Mouse (Mus musculus) cerebellum, adult 11-12 months (tissue): Measurements from ENCODE around the gene Ranbp2.

ENCODE experiments used
- DNase-seq: peaks from one replicate; pipeline ENCODE4 v3.0.0; 2022

Ranbp2 gene

GRCm38 (mm10) chr10:58446384-58447279 is at the start of gene Ranbp2:
Ranbp2 (plus strand) TSS chr10:58446920.
- DNase-seq = peak; percentile 99

GRCm38 (mm10) chr10:58398941-58399340 is 47.8 kb upstream of the Ranbp2 start:
- no peak for DNase-seq

- peak; percentile 49 for DNase-seq
Observed at GRCm38 (mm10) chr10:58401838-58402237, 44.9 kb upstream of the Ranbp2 start.

DNA sequence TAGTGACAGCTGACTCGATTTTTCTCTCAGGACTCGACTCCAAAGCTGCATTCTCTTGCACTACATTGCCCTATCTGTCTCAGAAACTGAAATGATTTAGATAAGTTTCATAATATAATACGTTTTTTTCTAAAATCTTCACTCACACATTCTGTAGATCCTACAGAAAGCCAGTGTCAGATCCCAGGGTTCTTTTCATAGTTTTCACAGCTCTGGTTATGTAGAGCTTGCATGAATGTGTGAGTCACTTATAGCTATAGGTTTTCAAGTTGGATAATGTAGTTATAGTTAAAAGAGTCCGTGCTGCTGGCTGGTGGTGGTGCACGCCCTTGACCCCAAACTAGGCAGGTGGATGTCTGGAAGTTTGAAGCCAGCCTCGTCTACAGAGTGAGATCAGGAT is 42.1 kb upstream of the Ranbp2 start:
- no peak for DNase-seq

- DNase-seq = no peak
Observed at GRCm38 (mm10) chr10:58405285-58405948, 41.3 kb upstream of the Ranbp2 start.

- no peak for DNase-seq
Observed at GRCm38 (mm10) chr10:58405949-58406305, 40.8 kb upstream of the Ranbp2 start.

- DNase-seq = no peak
Observed at GRCm38 (mm10) chr10:58412331-58412730, 34.4 kb upstream of the Ranbp2 start.

GRCm38 (mm10) chr10:58412852-58413251 is 33.9 kb upstream of the Ranbp2 start:
- DNase-seq = no peak

- no peak for DNase-seq
Observed at GRCm38 (mm10) chr10:58416702-58417101, 30.0 kb upstream of the Ranbp2 start.

GRCm38 (mm10) chr10:58418290-58418971 is 28.3 kb upstream of the Ranbp2 start:
- DNase-seq = no peak

DNA sequence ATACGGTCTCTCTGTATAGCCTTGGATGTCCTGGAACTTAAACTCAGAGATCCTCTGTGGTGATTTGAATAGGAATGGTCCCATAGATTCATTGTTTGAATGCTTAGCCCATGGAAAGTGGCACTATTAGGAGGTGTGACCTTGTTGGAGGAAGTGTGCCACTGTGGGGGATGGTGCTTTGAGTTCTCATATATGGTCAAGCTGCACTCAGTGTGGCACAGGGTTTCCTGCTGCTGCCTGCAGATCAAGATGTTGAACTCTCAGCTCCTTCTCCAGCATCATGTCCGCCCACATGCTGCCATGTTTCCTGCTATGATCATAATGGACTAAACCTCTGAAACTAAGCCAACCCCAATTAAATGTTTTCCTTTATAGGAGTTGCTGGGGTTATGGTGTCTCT is 18.8 kb upstream of the Ranbp2 start:
- no peak for DNase-seq

DNA sequence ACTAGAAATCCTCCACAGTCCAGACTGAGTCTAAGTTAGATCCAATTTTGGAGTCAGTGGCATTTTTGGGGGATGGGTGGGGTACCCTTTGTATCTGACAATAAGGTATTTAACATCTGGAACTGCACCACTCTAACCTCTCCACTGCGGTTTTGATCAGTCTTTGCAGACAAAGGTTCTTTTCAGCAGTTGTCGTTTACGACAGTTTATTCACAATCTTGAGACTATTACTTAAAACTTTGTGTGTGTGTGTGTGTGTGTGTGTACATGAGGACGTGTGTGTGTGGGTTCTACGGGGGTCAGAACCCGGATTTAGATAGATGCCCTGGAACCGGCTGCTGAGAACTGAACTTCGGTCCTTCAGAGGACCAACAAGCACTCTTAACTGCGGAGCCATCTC is 870 bp upstream of the Ranbp2 start:
- DNase-seq = no peak

DNA sequence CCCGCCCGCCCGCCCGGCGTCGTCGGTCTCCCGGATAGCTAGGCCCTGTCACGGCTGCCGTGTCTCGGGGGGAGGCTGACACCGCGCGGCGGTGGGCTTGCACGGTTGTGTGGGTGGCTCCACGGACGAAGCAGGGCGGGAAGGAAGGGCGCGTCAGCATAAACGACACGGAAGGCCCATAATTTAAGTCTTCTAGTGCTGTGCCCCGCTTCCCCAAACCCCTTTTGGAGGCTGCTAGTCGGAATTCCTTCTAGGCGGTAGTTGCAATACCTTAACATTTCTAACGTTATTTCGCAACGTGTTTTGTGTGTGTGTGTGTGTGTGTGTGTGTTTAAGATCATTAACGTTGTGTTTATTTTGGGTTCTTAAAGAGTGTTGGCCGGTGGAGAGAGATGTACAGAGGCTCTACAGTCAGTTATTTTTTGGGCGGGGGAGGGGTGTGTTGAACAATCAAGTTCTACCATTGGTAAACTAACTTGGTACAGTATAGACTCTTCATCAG is 611 bp downstream of the Ranbp2 start:
- DNase-seq = no peak

DNA sequence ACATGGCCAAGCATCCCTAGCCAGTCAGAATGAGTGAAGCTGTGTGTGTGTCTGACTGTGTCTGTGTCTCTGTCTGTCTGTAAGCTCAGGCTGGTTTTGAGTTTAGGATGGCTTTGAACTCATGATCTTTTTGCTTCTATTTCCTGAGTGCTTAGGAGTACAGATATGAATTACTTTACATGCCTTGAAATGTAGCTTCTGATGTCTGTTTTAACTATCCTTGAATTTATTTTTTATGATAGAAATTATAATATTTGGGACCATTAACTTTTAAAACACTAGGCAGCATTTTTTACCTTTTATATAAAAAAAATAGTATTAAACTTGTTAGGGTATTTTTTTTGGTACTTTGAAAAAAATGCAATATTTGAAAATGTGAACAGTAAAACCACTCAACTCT is 4.9 kb downstream of the Ranbp2 start:
- no peak for DNase-seq

GRCm38 (mm10) chr10:58452185-58452584 is 5.5 kb downstream of the Ranbp2 start:
- no peak for DNase-seq

DNA sequence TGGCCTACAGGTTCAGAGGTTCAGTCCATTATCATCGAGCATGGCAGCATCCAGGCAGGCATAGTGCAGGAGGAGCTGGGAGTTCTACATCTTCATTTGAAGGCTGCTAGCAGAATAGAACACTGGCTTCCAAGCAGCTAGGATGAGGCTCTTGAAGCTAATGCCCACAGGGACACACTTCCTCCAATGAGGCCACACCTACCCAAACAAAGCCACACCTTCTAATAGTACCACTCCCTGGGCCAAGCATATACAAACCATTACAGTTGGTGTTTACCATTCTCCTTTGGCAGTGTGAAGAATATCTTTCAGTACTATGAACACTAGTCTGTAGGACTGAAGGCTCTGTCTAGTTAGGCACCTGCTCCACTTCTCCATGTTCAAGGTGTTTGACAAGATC is 13.2 kb downstream of the Ranbp2 start:
- no peak for DNase-seq

DNA sequence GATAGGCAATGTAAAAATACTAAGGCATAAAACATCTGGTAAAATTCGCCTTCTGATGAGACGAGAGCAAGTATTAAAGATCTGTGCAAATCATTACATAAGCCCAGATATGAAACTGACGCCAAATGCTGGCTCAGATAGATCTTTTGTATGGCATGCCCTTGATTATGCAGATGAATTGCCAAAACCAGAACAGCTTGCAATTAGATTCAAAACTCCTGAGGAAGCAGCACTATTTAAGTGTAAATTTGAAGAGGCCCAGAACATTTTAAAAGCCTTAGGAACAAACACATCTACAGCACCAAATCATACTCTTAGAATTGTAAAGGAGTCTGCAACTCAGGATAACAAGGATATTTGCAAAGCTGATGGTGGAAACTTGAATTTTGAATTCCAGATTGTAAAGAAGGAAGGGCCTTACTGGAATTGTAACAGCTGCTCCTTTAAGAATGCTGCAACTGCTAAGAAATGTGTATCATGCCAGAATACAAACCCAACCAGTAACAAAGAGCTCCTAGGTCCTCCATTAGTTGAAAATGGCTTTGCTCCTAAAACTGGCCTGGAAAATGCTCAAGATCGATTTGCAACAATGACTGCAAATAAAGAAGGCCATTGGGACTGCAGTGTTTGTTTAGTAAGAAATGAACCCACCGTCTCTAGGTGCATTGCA is 30.5 kb downstream of the Ranbp2 start:
- no peak for DNase-seq

DNA sequence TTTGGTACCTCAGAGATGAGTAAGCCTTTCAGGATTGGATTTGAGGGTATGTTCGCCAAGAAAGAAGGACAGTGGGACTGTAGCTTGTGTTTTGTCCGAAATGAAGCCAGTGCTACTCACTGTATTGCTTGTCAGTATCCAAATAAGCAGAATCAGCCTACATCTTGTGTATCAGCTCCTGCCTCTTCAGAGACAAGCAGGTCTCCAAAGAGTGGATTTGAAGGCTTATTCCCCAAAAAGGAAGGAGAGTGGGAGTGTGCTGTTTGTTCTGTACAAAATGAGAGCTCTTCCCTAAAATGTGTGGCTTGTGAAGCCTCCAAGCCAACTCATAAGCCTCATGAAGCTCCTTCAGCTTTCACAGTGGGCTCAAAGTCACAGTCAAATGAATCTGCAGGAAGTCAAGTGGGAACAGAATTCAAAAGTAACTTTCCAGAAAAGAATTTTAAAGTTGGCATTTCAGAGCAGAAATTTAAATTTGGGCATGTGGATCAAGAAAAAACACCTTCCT is 31.4 kb downstream of the Ranbp2 start:
- DNase-seq = no peak

GRCm38 (mm10) chr10:58479954-58480490 is 33.3 kb downstream of the Ranbp2 start:
- no peak for DNase-seq

GRCm38 (mm10) chr10:58491031-58491430 is 44.3 kb downstream of the Ranbp2 start:
- DNase-seq = no peak

DNA sequence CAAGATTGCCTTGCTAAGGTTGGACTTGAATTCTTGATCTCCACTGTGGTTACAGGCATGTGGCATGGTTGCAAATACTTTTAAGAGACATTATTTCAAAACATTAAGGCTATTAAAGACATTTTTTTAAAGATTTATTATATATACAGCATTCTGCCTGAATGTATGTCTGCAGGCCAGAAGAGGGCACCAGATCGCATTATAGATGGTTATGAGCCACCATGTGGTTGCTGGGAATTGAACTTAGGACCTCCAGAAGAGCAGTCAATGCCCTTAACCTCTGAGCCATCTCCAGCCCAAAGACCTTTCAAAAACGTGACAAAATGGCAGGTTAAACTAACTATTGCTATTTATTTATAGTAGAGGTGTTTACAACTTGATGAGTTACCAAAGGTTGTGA is 48.9 kb downstream of the Ranbp2 start:
- no peak for DNase-seq

DNA sequence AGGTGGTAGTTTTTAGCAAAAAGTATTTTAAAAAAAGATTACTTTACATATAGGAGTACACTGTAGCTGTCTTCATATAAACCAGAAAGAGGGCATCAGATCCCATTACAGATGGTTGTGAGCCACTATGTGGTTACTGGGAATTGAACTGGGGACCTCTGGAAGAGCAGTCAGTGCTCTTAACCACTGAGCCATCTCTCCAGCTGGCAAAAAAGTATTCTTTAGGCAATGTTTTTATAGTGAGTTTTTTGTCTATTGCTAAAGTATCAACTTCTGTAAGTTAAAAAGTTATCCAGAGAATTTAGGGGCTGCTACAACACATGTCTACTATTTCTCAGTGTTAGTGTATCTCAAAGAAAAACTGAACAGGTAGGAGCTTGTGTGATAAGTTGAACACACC is 50.0 kb downstream of the Ranbp2 start:
- no peak for DNase-seq
